Mouse (Mus musculus) adrenal gland (tissue): ENCODE measurements around the gene Btg2.

Experiments
- intact Hi-C: fragments of 180-260 bp; cut with DNase I; formaldehyde crosslinking; loops from one replicate; pipeline ENCODE4 v1.15.1; 2025

Gene Btg2

DNA sequence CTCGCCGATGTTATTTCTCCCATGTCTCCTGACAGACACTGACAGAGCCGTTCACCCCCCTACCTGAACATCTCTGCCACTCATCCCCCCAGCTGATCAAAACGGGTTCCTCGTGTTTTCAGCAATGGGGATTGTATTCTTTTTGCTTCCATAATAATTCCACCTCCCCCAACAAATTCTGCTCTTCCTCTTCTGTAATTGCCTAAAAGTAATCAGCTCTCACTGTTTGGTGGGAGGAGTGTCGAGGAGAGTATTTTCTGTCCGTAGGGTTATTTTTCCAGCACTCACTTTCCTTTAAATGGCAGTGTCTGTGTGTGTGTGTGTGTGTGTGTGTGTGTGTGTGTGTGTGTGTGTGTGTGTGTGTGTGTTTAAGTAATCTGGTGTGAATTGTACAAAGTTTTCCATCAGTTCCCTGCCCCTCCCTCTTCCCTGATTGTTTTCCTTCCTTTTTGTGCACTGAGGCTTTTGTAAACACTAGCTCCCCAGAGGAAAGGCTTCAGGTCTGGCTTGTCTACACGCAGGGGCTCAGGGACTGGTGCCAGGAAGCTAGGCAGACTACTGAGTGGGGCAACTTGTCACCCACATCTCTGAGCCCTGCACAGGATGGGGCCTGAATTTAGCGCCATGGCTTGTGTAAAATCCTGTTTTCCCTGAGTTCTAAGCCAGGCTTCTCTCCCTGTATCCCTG lies 700 bp upstream of the Btg2 start:
- intact Hi-C loops, result loop anchor here (2.0 kb wide), 1 partner anchor 15 kb away; no protein-coding TSS in a partner anchor

GRCm38 (mm10) chr1:134078061-134078795 lies 692 bp downstream of the Btg2 start:
- intact Hi-C loops, result no loop called here

DNA sequence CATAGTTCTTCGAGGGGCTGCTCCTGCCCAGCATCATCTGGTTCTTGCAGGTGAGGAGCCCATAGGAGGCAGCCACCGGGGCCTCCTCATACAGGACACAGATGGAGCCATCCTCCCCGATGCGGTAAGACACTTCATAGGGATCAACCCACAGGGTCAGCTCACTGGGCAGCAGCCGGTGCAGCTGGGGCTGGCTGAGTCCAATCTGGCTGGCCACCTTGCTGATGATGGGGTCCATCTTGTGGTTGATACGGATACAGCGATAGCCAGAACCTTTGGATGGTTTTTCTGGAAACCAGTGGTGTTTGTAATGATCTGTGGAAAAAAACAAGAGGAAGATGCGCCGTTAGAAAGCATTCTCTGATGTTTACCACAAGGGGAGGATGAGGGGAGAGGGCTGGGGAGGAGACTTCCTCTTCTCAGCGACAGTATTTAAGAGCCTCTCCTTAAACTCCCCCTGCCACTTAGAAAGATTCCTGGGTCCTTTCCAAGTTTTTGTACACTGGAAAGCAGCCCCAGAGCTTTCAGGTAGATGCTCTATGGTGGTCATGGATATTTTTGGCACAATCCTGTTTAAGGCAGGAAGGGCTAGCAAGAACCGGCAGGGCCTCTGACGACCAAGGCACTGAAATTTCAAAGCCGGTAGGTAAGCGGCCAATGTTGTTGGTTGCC lies 1.4 kb downstream of the Btg2 start:
- intact Hi-C loops, result loop anchor here (2.0 kb wide), 1 partner anchor 17 kb away; no protein-coding TSS in a partner anchor

DNA sequence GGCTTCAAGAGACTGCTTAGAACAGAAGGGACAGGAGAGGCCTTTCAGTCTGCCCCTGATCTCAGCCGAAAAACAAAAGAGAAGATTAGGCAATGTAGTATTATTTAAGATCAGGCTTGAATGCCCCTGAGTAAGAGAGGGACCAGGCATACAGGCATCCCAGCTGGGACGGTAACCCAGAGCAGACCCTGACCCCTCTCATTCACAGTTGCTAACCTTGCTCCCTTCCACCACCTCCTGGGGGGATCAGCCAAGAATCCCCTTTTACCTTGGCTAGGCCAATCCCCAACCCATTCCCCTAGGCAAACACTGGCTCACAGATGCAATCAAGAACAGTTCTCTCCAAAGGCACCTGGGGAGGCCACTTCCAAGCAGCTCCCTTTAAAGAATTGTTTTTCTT lies 2.1 kb downstream of the Btg2 start:
- intact Hi-C loops, result loop anchor here (2.0 kb wide), 1 partner anchor 16 kb away; no protein-coding TSS in a partner anchor

DNA sequence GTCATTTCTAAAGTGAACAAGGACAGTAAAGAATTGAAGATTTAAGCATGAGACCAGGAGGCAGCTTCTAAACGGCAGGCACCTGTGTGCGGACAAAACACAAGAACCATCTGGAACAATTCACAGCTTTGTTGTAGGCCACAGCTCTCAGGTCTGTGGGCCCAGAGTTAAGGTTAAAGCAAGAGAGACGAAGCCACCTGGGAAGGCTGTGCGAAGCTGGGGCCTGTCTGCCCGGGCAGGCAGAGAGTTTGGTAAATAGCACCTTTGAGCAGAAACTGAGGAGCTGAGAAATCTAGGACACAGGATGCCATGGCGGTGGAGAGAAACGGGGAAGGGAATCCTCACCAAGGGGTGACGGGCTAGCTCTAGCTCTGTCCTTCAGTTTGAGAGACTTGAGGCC lies 3.4 kb downstream of the Btg2 start:
- intact Hi-C loops, result no loop called here

- intact Hi-C loops, result no loop called here
These were observed 4.3 kb downstream of the Btg2 start for GRCm38 (mm10) chr1:134074606-134075005.

- intact Hi-C loops, result no loop called here
These were observed 4.7 kb downstream of the Btg2 start for GRCm38 (mm10) chr1:134074184-134074583.

DNA sequence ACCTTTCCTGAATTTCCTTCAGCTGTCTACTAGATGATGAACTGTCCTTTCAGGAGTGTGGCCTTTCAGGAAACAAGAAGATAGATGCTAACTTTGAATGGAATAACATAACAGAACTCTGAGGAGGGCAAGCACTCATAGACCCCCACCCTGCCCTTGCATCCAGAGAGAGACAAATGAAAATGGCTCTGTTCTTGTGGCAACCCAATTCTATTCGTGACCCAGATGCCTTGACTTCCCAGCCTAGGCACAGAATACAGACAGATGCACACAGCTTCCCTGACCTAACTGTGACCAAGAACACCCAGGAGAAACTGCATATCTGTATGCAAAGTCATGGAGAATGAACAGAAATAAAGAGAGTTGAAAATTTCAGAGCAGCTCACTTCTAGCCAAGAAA lies 5.3 kb downstream of the Btg2 start:
- intact Hi-C loops, result no loop called here

- intact Hi-C loops, result no loop called here
These were observed 5.8 kb downstream of the Btg2 start for GRCm38 (mm10) chr1:134073061-134073564.

GRCm38 (mm10) chr1:134071411-134072018 lies 7.4 kb downstream of the Btg2 start:
- intact Hi-C loops, result no loop called here

DNA sequence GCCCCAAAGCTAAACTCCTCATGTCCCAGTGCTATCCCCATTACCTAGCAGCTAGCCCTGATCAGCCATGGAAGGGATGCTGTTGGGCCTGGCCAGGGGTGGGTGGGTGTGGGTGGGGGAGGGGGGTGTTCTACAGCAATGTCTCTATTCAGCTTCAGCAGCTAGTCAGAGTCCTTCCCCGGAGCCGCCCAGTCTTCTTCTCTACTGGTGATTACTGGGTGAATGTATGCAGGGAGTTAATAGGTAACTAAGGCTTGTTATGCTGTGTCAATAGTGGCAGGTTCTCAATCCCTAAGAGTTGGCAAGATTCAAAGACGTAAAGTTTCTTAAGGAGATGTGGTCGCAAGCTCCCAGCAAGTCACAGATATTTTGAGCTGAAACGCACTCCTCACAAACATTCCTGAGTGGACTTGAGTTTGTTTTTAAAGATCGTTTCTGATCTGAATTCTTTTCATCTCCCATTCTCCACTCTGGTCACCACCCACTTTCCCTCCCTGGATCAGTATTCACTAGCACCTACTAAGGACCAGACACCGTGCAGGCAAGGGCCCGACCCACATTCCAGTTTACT lies 8.7 kb downstream of the Btg2 start:
- intact Hi-C loops, result no loop called here

- intact Hi-C loops, result no loop called here
These were observed 11.7 kb downstream of the Btg2 start for GRCm38 (mm10) chr1:134067143-134067619.

- intact Hi-C loops, result no loop called here
These were observed 12.4 kb downstream of the Btg2 start for GRCm38 (mm10) chr1:134066554-134066953.

- intact Hi-C loops, result no loop called here
These were observed 13.6 kb downstream of the Btg2 start for GRCm38 (mm10) chr1:134065241-134065809.

- intact Hi-C loops, result no loop called here
These were observed 14.6 kb downstream of the Btg2 start for GRCm38 (mm10) chr1:134064296-134064831.

DNA sequence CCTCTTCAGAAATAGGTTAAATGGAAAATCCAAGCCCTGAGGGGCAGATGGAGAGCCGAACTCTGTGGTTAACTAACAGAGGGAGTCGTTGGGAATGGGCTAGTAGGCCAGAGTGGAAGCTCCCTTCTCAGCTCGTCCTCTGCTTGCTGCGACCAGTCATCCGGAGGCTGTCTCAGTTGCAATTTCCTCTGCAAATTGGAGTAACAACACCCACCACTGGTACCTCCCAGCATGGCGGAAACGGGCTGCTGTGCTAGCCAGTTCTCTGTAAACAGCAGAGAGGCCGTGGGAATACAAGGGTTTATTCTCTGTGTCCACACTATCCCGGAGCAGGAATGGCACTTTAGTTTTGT lies 15.2 kb downstream of the Btg2 start:
- intact Hi-C loops, result no loop called here

DNA sequence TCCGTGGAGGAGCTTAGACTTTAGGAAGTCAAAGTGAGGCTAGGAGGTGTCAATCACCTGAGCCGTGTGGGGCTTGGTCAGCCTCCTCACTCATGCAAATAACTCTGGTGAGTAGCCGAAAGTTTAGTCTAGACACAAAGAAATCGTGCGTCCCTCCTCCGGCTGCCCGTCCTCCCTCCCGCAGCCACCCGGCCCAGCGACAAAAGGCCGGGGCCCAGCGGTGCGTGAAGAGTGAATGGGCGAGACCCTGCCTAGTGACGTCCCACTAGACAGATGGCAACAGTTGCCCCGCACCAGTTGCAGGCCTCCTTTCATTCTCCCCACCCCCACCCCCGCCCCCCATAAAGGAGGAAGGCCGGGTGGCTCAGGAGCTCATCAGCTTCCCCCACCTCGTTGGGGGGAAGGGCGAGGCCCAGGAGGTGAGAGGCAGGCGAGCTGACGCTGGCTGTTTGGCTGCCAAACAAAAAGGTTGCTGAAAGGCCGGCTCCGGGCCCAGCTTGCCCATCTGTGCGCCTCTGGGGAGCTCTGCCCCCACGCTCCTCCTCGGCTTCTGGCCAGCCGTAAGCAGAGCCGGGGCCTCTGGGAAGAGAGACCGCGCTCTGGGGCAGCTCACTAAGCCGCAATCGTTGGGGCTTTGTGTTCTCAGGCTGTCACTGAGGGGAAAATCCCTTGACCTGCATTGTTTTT lies 15.7 kb downstream of the Btg2 start:
- intact Hi-C loops, result no loop called here

DNA sequence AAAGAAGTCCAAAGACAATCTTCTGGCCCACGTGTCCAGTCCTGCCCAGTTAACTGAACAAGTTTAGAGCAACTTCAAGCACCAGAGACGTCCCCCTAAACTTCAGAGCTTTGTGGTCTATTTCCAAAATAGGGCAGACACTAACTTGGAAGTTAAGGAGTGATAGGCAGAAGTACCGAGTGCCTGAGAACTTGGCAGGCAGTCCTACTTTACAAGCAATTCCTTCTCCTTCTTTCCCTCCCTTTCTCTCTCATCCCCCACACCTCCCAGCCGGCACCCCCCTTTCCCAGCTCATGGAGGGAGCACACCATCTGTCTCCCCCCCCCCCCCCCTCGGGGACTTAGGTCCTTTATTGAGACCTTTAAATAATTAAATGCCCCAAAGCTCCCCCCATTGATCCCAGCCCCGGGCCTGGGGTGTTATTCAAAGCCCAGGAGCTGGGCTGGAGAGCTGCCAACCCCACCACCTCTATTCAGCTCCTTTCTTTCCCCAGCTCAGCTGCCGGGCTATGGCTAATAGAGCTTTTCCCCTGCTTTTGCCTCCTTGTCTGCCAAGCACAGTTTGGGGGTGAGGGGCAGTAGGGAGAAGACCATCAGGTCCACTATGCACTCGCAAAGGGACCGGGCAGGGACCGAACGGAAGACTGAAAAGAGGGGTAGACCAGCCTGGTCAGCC lies 16.4 kb downstream of the Btg2 start:
- intact Hi-C loops, result no loop called here

- intact Hi-C loops, result loop anchor here (2.0 kb wide), 1 partner anchor 15 kb away; no protein-coding TSS in a partner anchor
These were observed 17.0 kb downstream of the Btg2 start for GRCm38 (mm10) chr1:134061915-134062314.
